Mouse (Mus musculus) left cerebral cortex, adult 2 months (tissue): ENCODE measurements around the gene Tmem79. TPM values are rescaled to one million over a fixed set of nuclear protein-coding genes. Genes with fewer than 3 reads are reported as not detected.
"Not testable (repeated sequence)": the region's sequence is repeated elsewhere in the genome, so short reads cannot be mapped to it uniquely, and the experiment has no call there.

Experiments used
- DNase-seq, 2 experiments: peaks; one replicate each; pipeline ENCODE4 v3.0.0; 2021 to 2022; ENCODE audit warnings: low spot score in 2 of 2, mixed read lengths in 1 of 2; ENCODE audit errors: extremely low spot score in 1 of 2
- H3K27ac ChIP-seq: fragments of 200-600 bp; 2 replicates; pipeline ENCODE4 v1.8.1; 2022
- H3K4me3 ChIP-seq: fragments of 200-600 bp; 2 replicates; pipeline ENCODE4 v1.8.1; 2022
- CTCF ChIP-seq: fragments of 200-600 bp; IDR thresholded peaks from 2 replicates; pipeline ENCODE4 v1.8.1; 2022; ENCODE audit warnings: antibody characterized with exemption, mild to moderate bottlenecking, moderate library complexity
- intact Hi-C: fragments of 180-260 bp; cut with DNase I; formaldehyde crosslinking; loops from one replicate; pipeline ENCODE4 v1.15.1; 2025
- total RNA-seq, 2 experiments: library from RNA; stranded (reverse); gene quantifications; 2 replicates each; pipeline ENCODE4 v1.2.3; 2021

Tmem79 gene
- total RNA-seq, 2 experiments from 2014 or later = 1.2 to 1.4 TPM

DNA sequence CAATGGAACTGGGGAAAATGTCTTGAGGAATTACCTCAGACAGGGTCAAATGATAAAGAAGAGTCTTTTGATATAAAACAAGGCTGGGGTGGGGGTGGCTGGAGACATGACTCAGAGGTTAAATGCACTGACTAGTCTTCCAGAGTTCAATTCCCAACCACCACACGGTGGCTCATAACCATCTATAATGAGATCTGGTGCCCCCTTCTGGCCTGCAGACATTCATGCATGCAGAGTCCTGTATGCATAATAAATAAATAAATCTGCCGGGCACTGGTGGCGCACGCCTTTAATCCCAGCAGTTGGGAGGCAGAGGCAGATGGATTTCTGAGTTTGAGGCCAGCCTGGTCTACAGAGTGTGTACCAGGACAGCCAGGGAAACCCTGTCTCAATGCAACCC is 44.0 kb downstream of the Tmem79 start:
- peak; percentile 58 for TF ChIP-seq CTCF
- intact Hi-C loops = no loop called here

DNA sequence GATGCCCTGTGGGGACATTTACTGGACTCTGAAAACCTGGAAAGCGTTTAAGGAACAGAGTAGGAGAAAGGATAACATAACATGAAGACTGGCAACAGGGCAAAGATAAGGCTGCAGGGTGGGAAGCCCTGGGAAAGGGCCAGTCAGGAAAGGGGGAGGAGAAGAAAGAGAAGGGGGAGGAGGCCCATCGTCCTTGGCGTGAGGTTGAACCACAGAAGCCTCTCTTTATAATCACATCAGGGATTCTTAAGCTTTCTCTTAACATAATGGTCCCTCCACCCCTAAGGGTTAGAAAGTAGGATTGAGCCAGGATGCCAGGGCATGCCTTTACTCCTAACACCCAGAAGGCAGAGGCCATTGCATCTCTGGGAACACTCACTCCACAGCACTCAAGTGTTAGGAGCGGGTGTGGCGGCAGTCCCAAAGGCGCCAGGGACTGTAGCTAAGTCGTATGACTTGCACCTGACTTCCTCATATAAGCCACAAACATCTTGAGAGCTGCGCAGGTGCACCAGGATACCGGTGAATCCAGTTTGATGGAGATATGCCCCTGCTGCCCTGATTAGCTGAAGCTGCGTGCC is 47.7 kb downstream of the Tmem79 start:
- H3K4me3 ChIP-seq, DNase-seq, intact Hi-C loops, H3K27ac ChIP-seq: not testable (repeated sequence)

More for the DNA sequence above, 44.0 kb downstream of the Tmem79 start:
- DNase-seq = no peak
- Histone ChIP-seq H3K4me3 (no peak overlapping the region), H3K27ac (no peak overlapping the region)

DNA sequence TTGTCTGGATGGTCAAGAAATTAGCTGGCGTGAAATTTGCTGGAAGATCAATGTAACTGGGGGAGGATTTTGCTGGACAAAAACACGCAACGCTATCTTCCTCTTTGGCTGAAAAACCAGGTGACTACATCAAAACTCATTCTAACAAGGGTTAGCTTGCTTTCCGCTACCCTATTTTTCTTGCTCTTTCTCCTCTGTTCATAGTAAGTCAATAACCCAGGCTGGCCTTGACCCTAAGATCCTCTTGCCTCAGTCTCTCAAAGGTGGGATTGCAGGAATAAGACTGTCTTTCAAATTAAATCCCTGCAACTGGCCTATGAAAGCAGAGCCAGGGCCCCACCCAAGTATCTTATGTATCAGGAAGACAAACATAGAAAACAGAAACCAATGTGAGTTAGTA is 48.8 kb downstream of the Tmem79 start, which contains the start of gene Gm38392:
Gene Gm38392 (minus strand): TSS at position 101 of the 400 bp plus-strand sequence.
- Histone ChIP-seq H3K4me3 (no peak within 1 kb of the TSS), H3K27ac (no peak within 1 kb of the TSS)
- TF ChIP-seq CTCF = no peak
- no peak for DNase-seq
- intact Hi-C loops = no loop called here

DNA sequence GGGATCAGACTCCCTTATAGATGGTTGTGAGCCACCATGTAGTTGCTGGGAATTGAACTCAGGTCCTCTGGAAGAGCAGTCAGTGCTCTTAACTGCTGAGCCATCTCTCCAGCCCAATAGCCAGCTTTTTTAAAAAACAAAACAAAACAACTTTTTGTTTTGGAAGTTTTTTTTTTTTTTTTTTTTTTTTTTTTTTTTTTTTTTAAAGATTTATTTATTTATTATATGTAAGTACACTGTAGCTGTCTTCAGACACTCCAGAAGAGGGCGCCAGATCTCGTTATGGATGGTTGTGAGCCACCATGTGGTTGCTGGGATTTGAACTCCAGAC is 50.4 kb downstream of the Tmem79 start:
- intact Hi-C loops, DNase-seq: not testable (repeated sequence)

DNA sequence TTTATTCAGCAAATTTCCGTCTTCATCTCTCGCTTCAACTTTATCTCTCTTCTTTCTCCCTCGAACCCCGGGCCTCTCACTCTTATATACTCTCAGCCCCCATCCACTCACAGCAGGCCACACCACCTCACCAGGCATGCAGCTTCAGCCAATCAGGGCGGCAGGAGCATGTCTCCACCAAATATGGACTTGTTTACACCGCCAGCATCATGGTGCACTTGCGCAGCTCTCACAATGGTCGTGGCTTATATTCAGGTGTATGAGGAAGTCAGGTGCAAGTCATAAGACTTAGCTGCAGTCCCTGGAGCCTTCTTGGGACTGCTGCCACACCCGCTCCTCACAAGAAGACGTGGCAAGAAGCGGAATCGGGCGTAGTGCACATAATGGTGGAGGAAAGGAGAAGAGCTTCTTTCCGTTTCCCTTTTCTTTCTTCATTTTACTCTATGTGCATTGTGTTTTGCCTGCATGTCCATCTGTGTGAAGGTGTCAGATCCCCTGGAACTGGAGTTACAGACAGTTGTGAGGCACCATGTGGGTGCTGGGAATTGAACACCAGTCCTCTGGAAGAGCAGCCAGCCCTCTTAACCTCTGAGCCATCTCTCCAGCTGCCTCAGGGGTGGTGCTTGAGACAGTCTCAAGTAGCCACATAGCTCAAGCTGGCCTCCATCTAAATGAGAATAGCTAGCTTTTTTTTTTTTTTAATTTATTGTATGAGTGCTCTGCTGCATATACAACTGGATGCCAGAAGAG is 51.0 kb downstream of the Tmem79 start:
- H3K4me3 ChIP-seq, DNase-seq, intact Hi-C loops, H3K27ac ChIP-seq: not testable (repeated sequence)

More for the DNA sequence above, 50.4 kb downstream of the Tmem79 start:
- H3K4me3 ChIP-seq, H3K27ac ChIP-seq: not testable (repeated sequence)

DNA sequence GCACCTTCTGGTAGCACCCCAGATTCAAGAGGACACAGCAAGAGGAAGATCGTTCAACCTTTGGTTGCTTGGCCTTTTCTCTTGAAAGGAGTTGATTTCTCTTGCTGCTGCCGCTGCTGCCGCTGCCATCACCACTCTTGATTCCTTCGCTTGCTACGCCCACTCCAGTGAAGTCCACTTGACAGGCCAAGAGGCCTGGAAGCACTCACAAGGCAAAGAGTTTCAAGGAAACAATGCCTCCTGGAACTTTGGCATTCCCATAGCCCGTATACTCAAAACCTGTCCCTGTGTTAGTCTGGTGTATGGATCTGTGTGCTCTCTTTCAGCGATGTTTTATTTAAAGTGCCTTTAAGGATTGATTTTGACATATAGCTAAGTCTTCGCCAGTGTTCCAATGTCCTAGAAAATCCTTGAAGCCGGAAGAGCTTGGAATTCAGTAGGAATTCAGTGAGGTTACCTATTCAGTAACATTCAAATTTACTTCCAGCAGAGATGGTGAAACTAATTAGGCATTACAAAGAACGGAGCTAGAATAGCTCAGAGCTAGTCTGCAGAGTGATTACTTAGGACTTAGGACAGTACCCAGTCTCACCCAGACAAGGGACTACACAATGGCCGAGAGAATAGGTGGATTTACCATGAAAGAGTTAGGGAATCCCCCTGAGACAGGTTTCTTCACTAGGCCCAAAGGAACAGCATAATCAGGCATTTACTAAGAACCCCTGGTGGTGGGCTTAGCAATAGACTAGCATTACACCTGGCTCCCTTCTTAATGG is 54.6 kb downstream of the Tmem79 start:
- H3K4me3 ChIP-seq, DNase-seq, intact Hi-C loops, H3K27ac ChIP-seq: not testable (repeated sequence)

DNA sequence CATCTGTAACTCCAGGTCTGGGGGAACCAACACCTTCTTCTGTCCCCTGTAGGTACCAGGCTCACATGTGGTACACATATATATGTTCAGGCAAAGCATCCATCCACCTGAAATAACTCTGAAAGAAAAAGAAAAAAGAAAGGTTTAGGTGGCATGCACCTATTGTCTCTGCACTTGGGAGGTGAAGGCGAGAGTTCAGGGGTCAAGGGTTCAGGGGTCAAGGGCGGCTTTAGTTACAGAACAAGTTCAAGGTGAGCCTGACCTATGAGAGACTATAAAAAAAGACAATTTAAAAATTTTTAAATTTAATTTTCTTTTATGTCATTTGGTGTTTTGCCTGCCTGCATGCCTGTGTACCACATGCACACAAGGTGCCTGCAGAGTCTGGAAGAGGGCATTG is 55.9 kb downstream of the Tmem79 start:
- Histone ChIP-seq H3K27ac (no peak overlapping the region), H3K4me3 (no peak overlapping the region)
- intact Hi-C loops = no loop called here
- DNase-seq = no peak
- TF ChIP-seq CTCF = no peak

Other genes starting within 250 kb of the Tmem79 start
- 100 to 1,000 TPM; 223 to 225 TPM for gene Mef2d, start 193.8 kb downstream of the Tmem79 start, total RNA-seq
- gene Rhbg, start 81.4 kb downstream of the Tmem79 start, total RNA-seq = not detected
- under 1 TPM in 1 of 2 experiments, not detected in 1; 0.59 TPM for gene Gm38392, start 48.9 kb downstream of the Tmem79 start, total RNA-seq
- gene Tsacc, start 39.1 kb downstream of the Tmem79 start, total RNA-seq = 1 to 10 TPM; 3.7 to 3.8 TPM
- 100 to 1,000 TPM; 168 to 170 TPM for gene Cct3, start 39.0 kb downstream of the Tmem79 start, total RNA-seq
- 10 to 100 TPM; 77.5 to 91.1 TPM for gene Glmp, start 11.1 kb downstream of the Tmem79 start, total RNA-seq
- 10 to 100 TPM; 78.3 to 79.5 TPM for gene Smg5, start 112 bp upstream of the Tmem79 start, total RNA-seq
- 1 to 10 TPM; 8.7 to 8.8 TPM for gene Paqr6, start 28.4 kb upstream of the Tmem79 start, total RNA-seq
- gene Bglap3, start 36.6 kb upstream of the Tmem79 start, total RNA-seq = under 1 TPM; 0.49 to 0.57 TPM
- gene Bglap2, start 42.6 kb upstream of the Tmem79 start, total RNA-seq = 1 to 10 TPM in 1 of 2 experiments, not detected in 1; 1.1 TPM
- 1 to 10 TPM; 1.4 to 1.6 TPM for gene Bglap, start 48.3 kb upstream of the Tmem79 start, total RNA-seq
- gene Pmf1, start 74.2 kb upstream of the Tmem79 start, total RNA-seq = 1 to 10 TPM; 6.5 to 6.6 TPM
- 10 to 100 TPM; 75.8 to 77.6 TPM for gene Slc25a44, start 89.0 kb upstream of the Tmem79 start, total RNA-seq
- gene Sema4a, start 125.0 kb upstream of the Tmem79 start, total RNA-seq = 10 to 100 TPM; 68.7 to 71.2 TPM
- 10 to 100 TPM; 59.3 to 61.7 TPM for gene Lmna, start 173.8 kb upstream of the Tmem79 start, total RNA-seq
- 1 to 10 TPM; 3.2 TPM for gene Mex3a, start 196.2 kb upstream of the Tmem79 start, total RNA-seq
- gene Rab25, start 212.2 kb upstream of the Tmem79 start, total RNA-seq = not detected
- gene Lamtor2, start 216.9 kb upstream of the Tmem79 start, total RNA-seq = 10 to 100 TPM; 98.3 to 99.1 TPM
- gene Ubqln4, start 217.6 kb upstream of the Tmem79 start, total RNA-seq = 100 to 1,000 TPM; 137 to 148 TPM
- gene Ssr2, start 239.7 kb upstream of the Tmem79 start, total RNA-seq = 10 to 100 TPM; 90.2 to 90.3 TPM